ENCODE assay signal across 13 mouse cellular contexts in genomic region chr16:44693695-44694094, GRCm38 (mm10). TPM values are rescaled to one million over a fixed set of nuclear protein-coding genes. Genes with fewer than 3 reads are reported as not detected.
A peak's percentile ranks its signal among the peaks of the same experiment; 100 is the strongest.
DNase-seq lines count a peak whose midpoint lies in the region; ATAC-seq and TF ChIP-seq lines count a peak whose summit lies in the region.
"Had no signal": no experiment of that assay in that cellular context is flagged by ENCODE, and none has a peak within 500 bp of the region (broad histone marks: within the 10 kb centered on the region; RNA-seq: fewer than 3 reads in every experiment).

No protein-coding gene starts in this region.

- H3K9ac ChIP-seq in heart, adult 2 months (ENCODE audit: low read depth, low read length), result no peak overlapping the region
- no peak overlapping the region for H3K9ac ChIP-seq in midbrain, postnatal 0 days (replicated peaks; ENCODE audit: low read length, poor library complexity, severe bottlenecking)
- no peak overlapping the region for H3K9ac ChIP-seq in midbrain, embryonic 13.5 days (replicated peaks)
- H3K9ac ChIP-seq: embryonic facial prominence, embryonic 12.5 days; neural tube, embryonic 15.5 days had no signal

- no peak for TF ChIP-seq EP300 in heart, adult 2 months (IDR thresholded peaks at IDR 0.05; ENCODE audit: insufficient read depth, low read depth, low read length)

- intact Hi-C loops in heart, adult 2 months (cut with DNase I), result loop anchor here (10.0 kb wide), 1 partner anchor 49 kb away; no protein-coding TSS in a partner anchor
- intact Hi-C loops in heart, postnatal 36 days (cut with DNase I), result loop anchor here (10.0 kb wide), 1 partner anchor 49 kb away; no protein-coding TSS in a partner anchor

- H3K4me3 ChIP-seq in heart, adult 2 months, result no peak overlapping the region
- no peak overlapping the region for H3K4me3 ChIP-seq in midbrain, postnatal 0 days (ENCODE audit: low read depth, low read length)
- H3K4me3 ChIP-seq in midbrain, embryonic 13.5 days (replicated peaks), result no peak overlapping the region
- H3K4me3 ChIP-seq: embryonic facial prominence, embryonic 12.5 days; forebrain, embryonic 10.5 days; heart, embryonic 10.5 days; neural tube, embryonic 15.5 days had no signal

- H3K36me3 ChIP-seq in heart, adult 2 months (ENCODE audit: control insufficient read depth, insufficient read depth, low read length), result no peaks in the 10 kb centered on the region
- H3K36me3 ChIP-seq in midbrain, postnatal 0 days (ENCODE audit: insufficient read depth, low read length), result no peaks in the 10 kb centered on the region
- H3K36me3 ChIP-seq in midbrain, embryonic 13.5 days, result no peaks in the 10 kb centered on the region
- H3K36me3 ChIP-seq: embryonic facial prominence, embryonic 12.5 days; forebrain, embryonic 10.5 days; heart, embryonic 10.5 days; neural tube, embryonic 15.5 days had no signal

- H3K27ac ChIP-seq in heart, adult 2 months, result no peak overlapping the region
- no peak overlapping the region for H3K27ac ChIP-seq in midbrain, postnatal 0 days (ENCODE audit: low read depth, low read length)
- no peak overlapping the region for H3K27ac ChIP-seq in midbrain, embryonic 13.5 days
- H3K27ac ChIP-seq: embryonic facial prominence, embryonic 12.5 days; forebrain, embryonic 10.5 days; heart, embryonic 10.5 days; macrophage; neural tube, embryonic 15.5 days had no signal

- H3K9me3 ChIP-seq in midbrain, postnatal 0 days (ENCODE audit: low read length), result no peaks in the 10 kb centered on the region
- H3K9me3 ChIP-seq in midbrain, embryonic 13.5 days, result no peaks in the 10 kb centered on the region
- H3K9me3 ChIP-seq: embryonic facial prominence, embryonic 12.5 days; forebrain, embryonic 10.5 days; heart, embryonic 10.5 days; neural tube, embryonic 15.5 days had no signal

- H3K4me2 ChIP-seq in midbrain, postnatal 0 days (ENCODE audit: low read depth, low read length, poor library complexity, severe bottlenecking), result no peak overlapping the region
- H3K4me2 ChIP-seq in midbrain, embryonic 13.5 days (replicated peaks), result no peak overlapping the region
- H3K4me2 ChIP-seq: embryonic facial prominence, embryonic 12.5 days; neural tube, embryonic 15.5 days had no signal

- H3K4me1 ChIP-seq in heart, adult 2 months (ENCODE audit: control insufficient read depth, insufficient read depth, low read length), result peaks cover 6% of the 10 kb centered on the region
- peaks cover under 1% of the 10 kb centered on the region; the same call in 1 of the 2 replicates for H3K4me1 ChIP-seq in midbrain, postnatal 0 days (ENCODE audit: insufficient read depth, low read length)
- H3K4me1 ChIP-seq in midbrain, embryonic 13.5 days (replicated peaks), result peaks cover 11% of the 10 kb centered on the region

- H3K79me2 ChIP-seq in heart, adult 2 months (replicated peaks; ENCODE audit: control insufficient read depth, insufficient read depth, low read length), result no peaks in the 10 kb centered on the region

- no peak for ATAC-seq in midbrain, postnatal 0 days (ENCODE audit: low FRiP score)
- ATAC-seq in midbrain, embryonic 13.5 days, result no peak

- TF ChIP-seq CTCF in heart, adult 2 months (IDR thresholded peaks at IDR 0.05), result peak; percentile 47
- peak; percentile 27; the same call in 1 of the 2 replicates for TF ChIP-seq CTCF in midbrain, postnatal 0 days (IDR thresholded peaks at IDR 0.05)

- TF ChIP-seq POLR2A in heart, adult 2 months (IDR thresholded peaks at IDR 0.05; ENCODE audit: insufficient read depth, low read depth, low read length), result no peak

- no peaks in the 10 kb centered on the region for H3K27me3 ChIP-seq in heart, adult 2 months (ENCODE audit: control insufficient read depth, insufficient read depth, low read length)
- H3K27me3 ChIP-seq in midbrain, postnatal 0 days (ENCODE audit: insufficient read depth, low read length), result no peaks in the 10 kb centered on the region
- no peaks in the 10 kb centered on the region for H3K27me3 ChIP-seq in midbrain, embryonic 13.5 days
- H3K27me3 ChIP-seq: embryonic facial prominence, embryonic 12.5 days; neural tube, embryonic 15.5 days had no signal

- DNase-seq in heart, adult 2 months, result no peak
- DNase-seq in heart, postnatal 36 days, result no peak
- DNase-seq in midbrain, postnatal 0 days (ENCODE audit: low spot score), result no peak
- DNase-seq in adrenal gland, postnatal 10 days, result peak; percentile 51
- DNase-seq in frontal cortex, adult 2 months (ENCODE audit: extremely low spot score in 1 of 2, low spot score in 1 of 2), result no peak
- no peak for DNase-seq in cerebellum, adult 11 months
- DNase-seq: cerebellum, adult 11-12 months had no signal

- WGBS in heart, adult 2 months, result 76% methylated on average over 6 of the region's 6 CpGs
- 65% methylated on average over 6 of the region's 6 CpGs for WGBS in midbrain, postnatal 0 days
- 74% methylated on average over 6 of the region's 6 CpGs for WGBS in midbrain, embryonic 13.5 days

RNA-seq across cellular contexts. Expression of gene Nepro, which starts 30.4 kb away (rescaled TPM):
- 1 to 10 TPM; 4.0 to 4.9 TPM for total RNA-seq in heart, adult 2 months (2021)
- polyA plus RNA-seq in heart, adult 2 months (2012; rRNA removed), result 1.3 and 2.9 TPM in 2 replicates
- total RNA-seq in heart, postnatal 36 days (2021), result 1 to 10 TPM; 5.1 to 5.7 TPM
- 3.5 and 5.9 TPM in 2 replicates for total RNA-seq in midbrain, postnatal 0 days (2014; rRNA removed)
- 2.4 and 2.9 TPM in 2 replicates for polyA plus RNA-seq in midbrain, postnatal 0 days (2015; fragmentation: Nextera tagmentation; extraction: Ambion mirVana)
- 5.6 and 6.0 TPM in 2 replicates for polyA plus RNA-seq in midbrain, embryonic 13.5 days (2015; fragmentation: Nextera tagmentation; extraction: Ambion mirVana)
- 1 to 10 TPM; 9.1 to 9.3 TPM for total RNA-seq in adrenal gland, postnatal 10 days (2021)
- 3.2 and 3.9 TPM in 2 replicates for polyA plus RNA-seq in frontal cortex, adult 2 months (2012; rRNA removed)

RNA-seq across cellular contexts. Expression of gene Gtpbp8, which starts 52.5 kb away (rescaled TPM):
- total RNA-seq in heart, adult 2 months (2021), result 1 to 10 TPM; 8.1 to 9.9 TPM
- polyA plus RNA-seq in heart, adult 2 months (2012; rRNA removed), result 3.2 and 4.4 TPM in 2 replicates
- 10 to 100 TPM; 10.1 to 10.2 TPM for total RNA-seq in heart, postnatal 36 days (2021)
- 42.5 and 46.7 TPM in 2 replicates for total RNA-seq in midbrain, postnatal 0 days (2014; rRNA removed)
- 36.6 and 38.8 TPM in 2 replicates for polyA plus RNA-seq in midbrain, postnatal 0 days (2015; fragmentation: Nextera tagmentation; extraction: Ambion mirVana)
- 38.7 and 45.2 TPM in 2 replicates for polyA plus RNA-seq in midbrain, embryonic 13.5 days (2015; fragmentation: Nextera tagmentation; extraction: Ambion mirVana)
- 10 to 100 TPM; 16.7 to 21.6 TPM for total RNA-seq in adrenal gland, postnatal 10 days (2021)
- 18.3 and 18.9 TPM in 2 replicates for polyA plus RNA-seq in frontal cortex, adult 2 months (2012; rRNA removed)
